Mouse (Mus musculus): ENCODE measurements at regions not wholly inside any gene's neighbourhood (a gene's known extent, or its start where the extent isn't known, plus 50 kb on each side); places are given as distances from the start of the nearest gene placed in this dataset.

- Histone ChIP-seq H3K4me3 (replicated peaks; ENCODE audit: insufficient read depth, low read depth, low read length) (no peak overlapping the region), H3K4me1 (ENCODE audit: control insufficient read depth, insufficient read depth, low read length) (no peaks in the 10 kb centered on the region), H3K27ac (ENCODE audit: insufficient read depth, low read length) (no peak overlapping the region), H3K27me3 (ENCODE audit: control insufficient read depth, insufficient read depth, low read length) (no peaks in the 10 kb centered on the region)
- WGBS, result 71% methylated on average over 8 of the region's 8 CpGs
- TF ChIP-seq POLR2A (IDR thresholded peaks at IDR 0.05; ENCODE audit: borderline replicate concordance, insufficient read depth, low read length) (no peak), CTCF (IDR thresholded peaks at IDR 0.05; ENCODE audit: borderline replicate concordance, insufficient read depth, low read depth, low read length) (no peak)
- no peak for DNase-seq
Measured at GRCm38 (mm10) chr11:84633300-84633699, 108.0 kb upstream of the Lhx1 start.

DNA sequence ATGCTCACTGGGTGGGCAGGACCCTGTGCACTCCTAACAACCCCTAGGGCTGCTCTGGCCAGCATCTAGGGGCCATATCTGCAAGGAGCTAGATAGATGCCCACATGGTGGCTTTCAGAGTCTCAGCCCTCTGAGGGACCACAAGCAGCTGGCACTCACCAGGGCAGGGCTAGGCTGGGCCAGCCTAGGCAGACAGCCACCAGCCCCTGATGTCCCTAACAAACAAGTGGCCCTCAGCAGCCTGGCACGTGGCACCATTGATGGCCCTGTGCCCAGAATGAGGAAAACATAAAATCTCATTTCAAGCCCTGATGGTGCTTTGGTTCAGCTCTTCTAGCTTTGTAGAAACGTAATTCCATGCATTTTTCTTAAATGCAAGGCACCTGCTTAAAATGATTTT lies 102.8 kb upstream of the Lhx1 start:
- H3K27ac ChIP-seq (ENCODE audit: insufficient read depth, low read length), result no peak overlapping the region
- H3K4me3 ChIP-seq (replicated peaks; ENCODE audit: insufficient read depth, low read depth, low read length), result no peak overlapping the region
- H3K27me3 ChIP-seq (ENCODE audit: control insufficient read depth, insufficient read depth, low read length), result no peaks in the 10 kb centered on the region
- peak; percentile 60 to 73 for DNase-seq
- peaks cover 14% of the 10 kb centered on the region for H3K4me1 ChIP-seq (ENCODE audit: control insufficient read depth, insufficient read depth, low read length)
- WGBS, result 6% methylated on average over 2 of the region's 2 CpGs
- TF ChIP-seq POLR2A (IDR thresholded peaks at IDR 0.05; ENCODE audit: borderline replicate concordance, insufficient read depth, low read length) (no peak), CTCF (IDR thresholded peaks at IDR 0.05; ENCODE audit: borderline replicate concordance, insufficient read depth, low read depth, low read length) (no peak)

- H3K27me3 ChIP-seq (ENCODE audit: control insufficient read depth, insufficient read depth, low read length), result no peaks in the 10 kb centered on the region
- H3K4me3 ChIP-seq (replicated peaks; ENCODE audit: insufficient read depth, low read depth, low read length), result no peak overlapping the region
- TF ChIP-seq CTCF (IDR thresholded peaks at IDR 0.05; ENCODE audit: borderline replicate concordance, insufficient read depth, low read depth, low read length), result no peak
- TF ChIP-seq POLR2A (IDR thresholded peaks at IDR 0.05; ENCODE audit: borderline replicate concordance, insufficient read depth, low read length), result no peak
- 9% methylated on average over 11 of the region's 11 CpGs for WGBS
- peaks cover 14% of the 10 kb centered on the region for H3K4me1 ChIP-seq (ENCODE audit: control insufficient read depth, insufficient read depth, low read length)
- DNase-seq, result peak; percentile 24 to 27
- no peak overlapping the region for H3K27ac ChIP-seq (ENCODE audit: insufficient read depth, low read length)
Measured at GRCm38 (mm10) chr11:84627685-84628084, 102.3 kb upstream of the Lhx1 start.

GRCm38 (mm10) chr11:84627259-84627658 lies 101.9 kb upstream of the Lhx1 start:
- TF ChIP-seq POLR2A (IDR thresholded peaks at IDR 0.05; ENCODE audit: borderline replicate concordance, insufficient read depth, low read length) (no peak), CTCF (IDR thresholded peaks at IDR 0.05; ENCODE audit: borderline replicate concordance, insufficient read depth, low read depth, low read length) (no peak)
- Histone ChIP-seq H3K4me1 (ENCODE audit: control insufficient read depth, insufficient read depth, low read length) (peaks cover 14% of the 10 kb centered on the region), H3K27ac (ENCODE audit: insufficient read depth, low read length) (no peak overlapping the region), H3K4me3 (replicated peaks; ENCODE audit: insufficient read depth, low read depth, low read length) (no peak overlapping the region), H3K27me3 (ENCODE audit: control insufficient read depth, insufficient read depth, low read length) (no peaks in the 10 kb centered on the region)
- 35% methylated on average over 2 of the region's 2 CpGs for WGBS
- no peak for DNase-seq

- DNase-seq, result no peak
- WGBS, result 70% methylated on average over 5 of the region's 5 CpGs
- Histone ChIP-seq H3K4me1 (ENCODE audit: control insufficient read depth, insufficient read depth, low read length) (peaks cover 14% of the 10 kb centered on the region), H3K4me3 (replicated peaks; ENCODE audit: insufficient read depth, low read depth, low read length) (no peak overlapping the region), H3K27ac (ENCODE audit: insufficient read depth, low read length) (no peak overlapping the region), H3K27me3 (ENCODE audit: control insufficient read depth, insufficient read depth, low read length) (no peaks in the 10 kb centered on the region)
- TF ChIP-seq CTCF (IDR thresholded peaks at IDR 0.05; ENCODE audit: borderline replicate concordance, insufficient read depth, low read depth, low read length) (no peak), POLR2A (IDR thresholded peaks at IDR 0.05; ENCODE audit: borderline replicate concordance, insufficient read depth, low read length) (no peak)
Measured at GRCm38 (mm10) chr11:84624100-84624499, 98.8 kb upstream of the Lhx1 start.

DNA sequence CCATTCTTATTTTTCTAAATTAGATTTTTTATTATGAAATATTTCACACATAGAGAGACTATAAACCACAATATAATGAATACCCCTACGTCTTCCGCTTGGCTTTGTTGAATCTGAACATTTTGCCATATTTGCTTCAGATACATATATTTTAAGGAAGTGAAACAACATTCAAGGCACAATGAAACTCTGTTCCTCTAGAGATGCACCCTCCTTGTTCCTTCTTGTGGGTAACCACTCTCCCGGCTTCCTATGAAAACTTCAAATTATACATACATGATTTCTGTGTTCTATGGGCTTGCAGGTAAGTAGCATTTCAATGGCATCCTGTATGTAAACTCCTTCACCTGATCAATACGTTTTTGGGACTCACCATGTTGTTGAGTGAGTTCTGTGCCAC lies 94.4 kb upstream of the Lhx1 start:
- WGBS, result 93% methylated on average over 4 of the region's 4 CpGs
- TF ChIP-seq POLR2A (IDR thresholded peaks at IDR 0.05; ENCODE audit: borderline replicate concordance, insufficient read depth, low read length) (no peak), CTCF (IDR thresholded peaks at IDR 0.05; ENCODE audit: borderline replicate concordance, insufficient read depth, low read depth, low read length) (no peak)
- no peak overlapping the region for H3K4me3 ChIP-seq (replicated peaks; ENCODE audit: insufficient read depth, low read depth, low read length)
- no peaks in the 10 kb centered on the region for H3K4me1 ChIP-seq (ENCODE audit: control insufficient read depth, insufficient read depth, low read length)
- no peak for DNase-seq
- H3K27ac ChIP-seq (ENCODE audit: insufficient read depth, low read length), result no peak overlapping the region
- H3K27me3 ChIP-seq (ENCODE audit: control insufficient read depth, insufficient read depth, low read length), result no peaks in the 10 kb centered on the region

GRCm38 (mm10) chr11:84618576-84618975 lies 93.2 kb upstream of the Lhx1 start:
- TF ChIP-seq POLR2A (IDR thresholded peaks at IDR 0.05; ENCODE audit: borderline replicate concordance, insufficient read depth, low read length) (no peak), CTCF (IDR thresholded peaks at IDR 0.05; ENCODE audit: borderline replicate concordance, insufficient read depth, low read depth, low read length) (0 out of 2 replicates have a peak, but pooled peaks have one; percentile 8)
- DNase-seq, result no peak
- WGBS, result 91% methylated on average over 3 of the region's 3 CpGs
- Histone ChIP-seq H3K4me3 (replicated peaks; ENCODE audit: insufficient read depth, low read depth, low read length) (no peak overlapping the region), H3K27me3 (ENCODE audit: control insufficient read depth, insufficient read depth, low read length) (no peaks in the 10 kb centered on the region), H3K4me1 (ENCODE audit: control insufficient read depth, insufficient read depth, low read length) (no peaks in the 10 kb centered on the region), H3K27ac (ENCODE audit: insufficient read depth, low read length) (no peak overlapping the region)

- 49% methylated on average over 9 of the region's 9 CpGs for WGBS
- Histone ChIP-seq H3K27ac (ENCODE audit: insufficient read depth, low read length) (no peak overlapping the region), H3K4me1 (ENCODE audit: control insufficient read depth, insufficient read depth, low read length) (no peaks in the 10 kb centered on the region), H3K4me3 (replicated peaks; ENCODE audit: insufficient read depth, low read depth, low read length) (no peak overlapping the region), H3K27me3 (ENCODE audit: control insufficient read depth, insufficient read depth, low read length) (no peaks in the 10 kb centered on the region)
- DNase-seq, result no peak
- TF ChIP-seq POLR2A (IDR thresholded peaks at IDR 0.05; ENCODE audit: borderline replicate concordance, insufficient read depth, low read length) (no peak), CTCF (IDR thresholded peaks at IDR 0.05; ENCODE audit: borderline replicate concordance, insufficient read depth, low read depth, low read length) (no peak)
Measured at GRCm38 (mm10) chr11:84612982-84613720, 87.8 kb upstream of the Lhx1 start.
